Mouse (Mus musculus) layer of hippocampus, adult 2 months (tissue): ENCODE measurements around the gene Txndc11. TPM values are rescaled to one million over a fixed set of nuclear protein-coding genes. Genes with fewer than 3 reads are reported as not detected.
A peak's percentile ranks its signal among the peaks of the same experiment; 100 is the strongest.

Source experiments
- DNase-seq, 2 experiments: peaks; one replicate each; pipeline ENCODE4 v3.0.0; 2022; ENCODE audit warnings: low spot score in 2 of 2
- H3K27ac ChIP-seq: fragments of 200-600 bp; 2 replicates; pipeline ENCODE4 v1.8.1; 2022
- H3K4me3 ChIP-seq: fragments of 200-600 bp; 2 replicates; pipeline ENCODE4 v1.8.1; 2022; ENCODE audit warnings: mild to moderate bottlenecking
- CTCF ChIP-seq: fragments of 200-600 bp; conservative IDR thresholded peaks from 2 replicates; pipeline ENCODE4 v1.8.1; 2022; ENCODE audit warnings: antibody characterized with exemption, mild to moderate bottlenecking, moderate library complexity
- microRNA-seq, 2 experiments: library from miRNA; unstranded; fragments of <30 nt; microRNA quantifications; one replicate each; pipeline ENCODE4 v1.2.0; 2021
- total RNA-seq, 2 experiments: library from RNA; stranded (reverse); gene quantifications; 2 replicates each; pipeline ENCODE4 v1.2.3; 2021

Txndc11 gene
- total RNA-seq, 2 experiments from 2014 or later, result 30.5 to 31.5 TPM

DNA sequence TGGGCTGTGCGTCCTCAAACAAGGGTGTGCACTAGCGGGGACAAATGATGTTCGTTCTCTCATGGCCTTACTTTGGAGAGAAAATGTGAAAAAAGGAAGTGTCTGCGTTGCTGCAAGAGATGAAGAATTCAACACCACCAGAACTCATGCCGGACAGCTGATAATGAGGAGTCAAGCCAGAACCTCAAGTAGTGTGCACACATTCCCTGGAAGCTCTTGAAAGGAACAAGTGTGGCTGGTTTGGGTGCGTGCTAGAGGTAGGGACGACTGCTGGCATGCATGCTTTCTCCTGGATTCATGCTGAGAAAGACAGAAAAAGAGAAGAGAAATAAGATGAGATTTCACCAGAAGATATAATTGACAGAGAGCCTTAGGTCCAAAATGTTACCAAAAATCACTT is 87.3 kb downstream of the Txndc11 start:
- Histone ChIP-seq H3K27ac (no peak overlapping the region), H3K4me3 (no peak overlapping the region)
- no peak for TF ChIP-seq CTCF
- no peak for DNase-seq

DNA sequence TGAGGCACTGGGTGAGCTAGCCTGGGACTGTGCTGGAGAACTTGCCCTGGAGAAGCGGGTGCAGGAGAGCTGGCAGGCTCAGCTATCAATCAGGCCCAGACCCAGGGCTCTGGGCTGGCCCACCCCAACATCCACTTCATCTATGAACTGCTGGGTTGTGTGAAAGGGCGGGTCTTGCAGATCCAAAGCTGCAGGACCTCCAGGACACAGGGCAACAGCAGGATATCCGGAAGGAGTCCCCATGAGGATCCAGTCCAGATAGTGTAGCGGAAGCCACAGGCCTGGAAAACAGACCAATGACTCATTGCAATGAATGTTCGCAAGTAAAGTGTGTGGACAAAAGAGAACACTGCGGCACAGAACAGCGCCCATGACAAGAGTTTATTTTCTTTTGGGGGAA is 88.0 kb downstream of the Txndc11 start:
- H3K27ac ChIP-seq, result no peak overlapping the region
- no peak for TF ChIP-seq CTCF
- DNase-seq, result no peak
- H3K4me3 ChIP-seq, result no peak overlapping the region

DNA sequence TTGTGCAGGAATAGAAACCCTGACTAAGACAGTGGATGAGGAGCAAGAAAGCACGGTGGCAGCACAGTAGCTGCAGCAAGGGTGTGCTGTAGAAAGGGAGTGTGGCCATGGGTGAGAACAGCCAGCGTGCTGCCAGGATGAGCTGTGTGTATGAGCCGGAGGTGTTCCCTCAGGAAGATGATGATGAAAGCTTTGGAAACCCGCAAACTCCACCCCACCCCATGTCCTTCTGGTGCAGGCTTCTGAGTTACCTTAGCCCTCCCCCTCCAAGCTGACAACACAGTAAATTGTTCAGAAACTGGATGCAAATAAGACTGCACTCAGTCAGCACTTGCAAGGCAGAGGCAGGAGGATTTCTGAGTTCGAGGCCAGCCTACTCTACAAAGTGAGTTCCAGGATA is 91.2 kb downstream of the Txndc11 start:
- no peak overlapping the region for H3K27ac ChIP-seq
- no peak for TF ChIP-seq CTCF
- DNase-seq, result no peak
- no peak overlapping the region for H3K4me3 ChIP-seq

- TF ChIP-seq CTCF, result no peak
- DNase-seq, result no peak
- no peak overlapping the region for H3K27ac ChIP-seq
- H3K4me3 ChIP-seq, result no peak overlapping the region
These were observed 93.8 kb downstream of the Txndc11 start for GRCm38 (mm10) chr16:11040603-11041002.

DNA sequence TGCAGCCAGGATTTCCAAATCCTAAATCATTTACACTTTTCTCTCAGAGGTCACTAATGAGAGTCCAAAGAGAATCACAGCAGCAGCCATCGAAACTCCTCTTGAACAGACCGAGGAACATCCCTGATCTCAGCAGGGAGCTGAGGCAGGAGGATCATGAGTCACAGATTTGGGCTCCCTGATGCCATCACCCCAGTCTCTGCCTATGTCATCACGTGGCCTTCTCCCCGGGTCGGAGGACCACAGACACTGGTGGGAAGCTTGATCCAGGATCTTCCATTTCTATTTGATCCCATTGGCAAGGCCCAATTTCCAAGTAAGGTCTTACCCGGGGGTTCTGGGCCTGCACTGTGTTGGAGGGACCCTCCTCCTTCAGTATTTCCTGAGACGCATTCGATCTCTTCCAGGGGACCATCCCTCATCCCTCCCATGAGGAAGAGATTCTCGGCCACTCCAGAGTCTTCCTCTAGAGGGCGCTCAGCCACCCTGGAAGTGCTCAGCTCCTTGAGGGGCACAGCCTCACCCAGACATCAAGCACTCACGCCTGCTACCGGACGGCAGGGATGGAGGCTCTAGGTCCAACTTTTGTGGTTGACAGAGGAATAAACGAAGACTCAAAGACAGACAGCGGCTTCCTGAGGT is 98.5 kb downstream of the Txndc11 start:
- Histone ChIP-seq H3K27ac (no peak overlapping the region), H3K4me3 (no peak overlapping the region)
- DNase-seq, result peak; percentile 36 to 68
- peak; percentile 97 for TF ChIP-seq CTCF

DNA sequence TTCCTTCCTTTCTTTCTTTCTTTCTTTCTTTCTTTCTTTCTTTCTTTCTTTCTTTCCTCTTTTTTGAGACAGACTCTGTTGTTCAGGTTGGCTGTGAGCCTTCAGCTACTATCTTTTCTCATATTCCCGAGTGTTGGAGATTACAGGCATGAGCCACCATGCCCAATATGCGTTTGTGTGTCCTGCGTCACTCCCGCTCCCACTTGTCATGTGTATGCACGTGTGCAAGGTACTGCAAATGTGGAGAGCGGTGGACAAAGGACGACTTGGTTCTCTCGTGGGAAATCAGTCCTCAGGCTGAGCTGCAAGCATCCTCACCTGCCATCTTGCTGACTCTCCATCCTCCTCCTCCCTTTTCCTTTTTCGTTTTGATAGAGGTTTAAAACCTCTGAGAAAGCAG is 99.2 kb downstream of the Txndc11 start:
- no peak overlapping the region for H3K4me3 ChIP-seq

DNA sequence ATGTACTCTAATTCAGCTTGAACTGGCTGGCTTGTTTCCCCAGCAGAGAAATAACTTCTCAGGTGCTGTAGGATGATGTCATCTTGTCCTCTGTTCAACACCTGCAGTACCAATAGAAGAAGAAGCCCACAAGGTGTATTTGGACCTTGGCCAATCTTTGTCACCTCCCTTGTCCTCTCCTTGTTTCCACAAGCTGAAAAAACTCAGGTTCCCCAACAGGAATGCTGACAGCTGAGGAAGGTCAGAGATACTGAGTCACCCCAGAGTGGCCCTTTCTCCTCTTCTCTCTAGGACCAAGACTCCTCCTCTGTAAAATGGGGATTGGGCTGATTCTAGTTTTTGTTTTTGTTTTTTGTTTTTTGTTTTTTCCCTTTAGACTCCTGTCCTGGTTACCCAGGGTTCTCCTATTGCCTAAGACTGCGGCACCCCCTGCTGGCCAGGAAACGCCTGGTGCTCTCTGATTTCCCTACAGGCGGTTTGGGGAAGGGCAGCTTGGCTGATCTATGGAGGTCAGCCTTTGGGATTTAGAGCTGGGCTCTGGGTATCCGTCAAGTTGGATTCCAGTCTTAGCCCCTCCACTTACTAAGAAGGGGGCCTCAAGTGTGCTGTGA is 100.2 kb downstream of the Txndc11 start:
- H3K4me3 ChIP-seq, result no peak overlapping the region
- peak; percentile 100 for TF ChIP-seq CTCF
- H3K27ac ChIP-seq, result no peak overlapping the region
- peak; percentile 76 to 84 for DNase-seq

More for the DNA sequence above, 99.2 kb downstream of the Txndc11 start:
- no peak overlapping the region for H3K27ac ChIP-seq
- no peak for DNase-seq
- no peak for TF ChIP-seq CTCF

DNA sequence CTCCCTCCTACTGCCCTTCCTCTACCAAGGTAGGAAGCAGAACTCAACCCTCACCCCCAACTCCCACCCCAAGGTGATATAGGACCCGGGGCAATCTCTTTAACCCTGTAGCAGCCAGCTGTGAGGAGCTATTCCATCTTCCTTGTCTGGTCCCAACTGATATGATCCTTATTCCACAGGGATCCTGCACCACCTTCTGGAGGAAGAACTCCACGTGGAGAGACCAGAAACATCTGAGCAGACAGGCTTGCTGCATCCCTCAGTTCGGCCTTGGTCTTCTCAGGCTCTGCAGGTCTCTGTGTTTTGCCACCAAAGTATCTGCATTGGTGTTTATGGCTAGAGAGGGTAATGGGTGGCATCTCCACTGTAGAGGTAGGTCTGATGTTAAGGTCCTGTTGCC is 103.1 kb downstream of the Txndc11 start:
- Histone ChIP-seq H3K4me3 (no peak overlapping the region), H3K27ac (no peak overlapping the region)
- no peak for DNase-seq
- peak; percentile 54 for TF ChIP-seq CTCF

DNA sequence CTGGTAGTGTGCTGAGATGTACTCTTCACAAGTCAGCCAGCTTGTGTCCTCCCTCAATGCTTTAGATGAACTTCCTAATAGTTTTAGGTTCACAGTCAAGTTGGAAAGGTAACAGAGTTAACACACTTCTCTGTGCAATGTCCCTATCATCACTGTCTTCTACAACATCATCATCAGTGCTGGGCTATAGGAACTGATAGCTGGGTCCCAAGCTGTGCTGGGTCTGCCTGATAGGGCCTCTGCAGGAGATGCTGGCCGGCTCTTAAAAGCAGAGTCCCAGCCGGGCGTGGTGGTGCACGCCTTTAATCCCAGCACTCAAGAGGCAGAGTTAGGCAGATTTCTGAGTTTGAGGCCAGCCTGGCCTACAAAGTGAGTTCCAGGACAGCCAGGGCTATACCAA is 103.6 kb downstream of the Txndc11 start:
- no peak for TF ChIP-seq CTCF

GRCm38 (mm10) chr16:11028206-11028605 is 106.2 kb downstream of the Txndc11 start:
- Histone ChIP-seq H3K27ac (no peak overlapping the region), H3K4me3 (no peak overlapping the region)
- TF ChIP-seq CTCF, result no peak
- no peak for DNase-seq

More for the DNA sequence above, 103.6 kb downstream of the Txndc11 start:
- no peak for DNase-seq
- Histone ChIP-seq H3K4me3 (no peak overlapping the region), H3K27ac (no peak overlapping the region)

Small RNAs within 50 kb of the gene (microRNA-seq; reads per million reads assigned to microRNA genes)
- 4.1 to 7.3 reads per million in 2 experiments for gene Gm23935

Other genes starting within 250 kb of the Txndc11 start
- gene Snn, start 73.7 kb downstream of the Txndc11 start, total RNA-seq, result 100 to 1,000 TPM; 171 TPM
- gene Litaf, start 68.5 kb downstream of the Txndc11 start, total RNA-seq, result 10 to 100 TPM; 14.1 to 14.5 TPM
- 10 to 100 TPM; 74.5 to 96.1 TPM for gene Zc3h7a, start 41.7 kb upstream of the Txndc11 start, total RNA-seq
- gene Rsl1d1, start 68.7 kb upstream of the Txndc11 start, total RNA-seq, result 10 to 100 TPM; 54.1 to 58.0 TPM
- gene Gspt1, start 119.7 kb upstream of the Txndc11 start, total RNA-seq, result 10 to 100 TPM; 85.1 to 86.5 TPM
- not detected for gene Tnfrsf17, start 179.2 kb upstream of the Txndc11 start, total RNA-seq
- gene Snx29, start 188.3 kb upstream of the Txndc11 start, total RNA-seq, result 10 to 100 TPM; 23.8 to 24.9 TPM